In the genomic region with DNA sequence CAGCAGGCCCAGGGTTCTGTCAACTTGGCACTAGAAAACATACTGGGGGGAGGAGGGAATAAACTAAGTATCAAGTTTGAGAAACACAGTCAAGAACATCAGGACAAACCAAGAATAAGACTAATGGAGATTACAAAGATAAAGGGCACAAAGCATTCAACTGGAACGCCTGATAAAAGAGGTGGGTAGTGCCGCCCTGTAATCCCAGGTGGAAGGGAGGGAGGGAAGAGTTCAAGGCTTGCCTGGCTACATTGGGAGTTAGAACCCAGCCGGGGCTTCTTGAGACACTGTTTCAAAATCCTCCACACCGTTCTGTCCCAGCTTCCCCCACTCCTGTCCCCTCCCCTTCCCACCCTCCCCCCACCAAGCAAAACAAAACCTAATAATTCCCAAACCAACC, we compare ENCODE assay signal across 18 mouse cellular contexts. TPM values are rescaled to one million over a fixed set of nuclear protein-coding genes. Genes with fewer than 3 reads are reported as not detected.
A peak's percentile ranks its signal among the peaks of the same experiment; 100 is the strongest.
DNase-seq lines count a peak whose midpoint lies in the region; TF ChIP-seq lines count a peak whose summit lies in the region.
"Had no signal": no experiment of that assay in that cellular context is flagged by ENCODE, and none has a peak within 500 bp of the region (broad histone marks: within the 10 kb centered on the region; RNA-seq: fewer than 3 reads in every experiment).

No protein-coding gene starts in this region.

- H3K79me2 ChIP-seq in CH12.LX (replicated peaks; ENCODE audit: control insufficient read depth, extremely low read depth, insufficient read depth, poor library complexity, severe bottlenecking): peaks cover 30% of the 10 kb centered on the region

- H3K27ac ChIP-seq in CH12.LX (ENCODE audit: insufficient read depth, low read depth): no peak overlapping the region
- H3K27ac ChIP-seq: embryonic facial prominence, embryonic 10.5 days; embryonic facial prominence, embryonic 12.5 days; forebrain, embryonic 13.5 days; forebrain, embryonic 15.5 days had no signal

- H3K4me1 ChIP-seq in CH12.LX (ENCODE audit: control insufficient read depth in 1 of 2, insufficient read depth in 2 of 2): peaks cover 10 to 38% of the 10 kb centered on the region in 2 experiments

- DNase-seq in testis, postnatal 14 days (ENCODE audit: low spot score): peak; percentile 83
- no peak for DNase-seq in testis, postnatal 10 days (ENCODE audit: low spot score)
- DNase-seq in CH12.LX (ENCODE audit: extremely low read depth): no peak
- DNase-seq in embryo, embryonic 10.5 days (ENCODE audit: low spot score): no peak
- no peak for DNase-seq in heart, postnatal 25 days (ENCODE audit: low spot score)
- DNase-seq: adrenal gland, adult 8-10 months; adrenal gland, postnatal 14 days; adrenal gland, postnatal 36 days; B cell, adult 2 months; cerebellum, adult 11-12 months; cerebellum, adult 8-10 months; cerebellum, postnatal 14 days; forebrain, postnatal 0 days had no signal

- H3K27me3 ChIP-seq in CH12.LX (replicated peaks): no peaks in the 10 kb centered on the region
- H3K27me3 ChIP-seq: embryonic facial prominence, embryonic 12.5 days; forebrain, embryonic 13.5 days; forebrain, embryonic 15.5 days; Patski had no signal

- TF ChIP-seq CTCF in CH12.LX (conservative IDR thresholded peaks at IDR 0.05 in 1 of 2, IDR thresholded peaks at IDR 0.05 in 1 of 2; ENCODE audit: low read depth in 2 of 2, low read length in 2 of 2): no peak

- H3K4me2 ChIP-seq in CH12.LX (ENCODE audit: insufficient read depth, low read depth, poor library complexity, severe bottlenecking): 0 out of 2 replicates have a peak overlapping the region, but pooled peaks have one; percentile 17
- H3K4me2 ChIP-seq: embryonic facial prominence, embryonic 12.5 days; forebrain, embryonic 13.5 days; forebrain, embryonic 15.5 days had no signal

- no peak for TF ChIP-seq EP300 in CH12.LX (IDR thresholded peaks at IDR 0.05; ENCODE audit: low read length)

- no peak overlapping the region for H3K9ac ChIP-seq in CH12.LX (ENCODE audit: insufficient read depth, low read depth)
- H3K9ac ChIP-seq: embryonic facial prominence, embryonic 12.5 days; forebrain, embryonic 13.5 days; forebrain, embryonic 15.5 days; forebrain, postnatal 0 days had no signal

- H3K4me3 ChIP-seq in CH12.LX (replicated peaks in 1 of 3; ENCODE audit: low read depth in 2 of 3, low read length in 2 of 3, poor library complexity in 1 of 3): no peak overlapping the region
- H3K4me3 ChIP-seq: embryonic facial prominence, embryonic 10.5 days; embryonic facial prominence, embryonic 12.5 days; forebrain, embryonic 13.5 days; forebrain, embryonic 15.5 days had no signal

- no peaks in the 10 kb centered on the region for H3K36me3 ChIP-seq in CH12.LX (replicated peaks in 1 of 2; ENCODE audit: control insufficient read depth in 1 of 2, insufficient read depth in 1 of 2, low read length in 1 of 2)
- H3K36me3 ChIP-seq: embryonic facial prominence, embryonic 10.5 days; embryonic facial prominence, embryonic 12.5 days; forebrain, embryonic 15.5 days had no signal

- in situ Hi-C loops in CH12.LX (cut with MboI; ENCODE audit: low pct_ligation_motif_present, low pct_unique_long_range_greater_than_20kb, low sequenced_read_pairs): no loop called here

- no peak for TF ChIP-seq RAD21 in CH12.LX (IDR thresholded peaks at IDR 0.05; ENCODE audit: low read depth, low read length)

- TF ChIP-seq POLR2A in CH12.LX (IDR thresholded peaks at IDR 0.05; ENCODE audit: low read depth, low read length): no peak

- intact Hi-C loops in heart, postnatal 25 days (cut with DNase I): loop anchor here (5.0 kb wide), 3 partner anchors 125 to 350 kb away; a partner anchor contains a TSS

- dilution Hi-C loops in CH12.LX (cut with MboI; ENCODE audit: extremely low pct_ligation_motif_present, extremely low pct_unique_long_range_greater_than_20kb, low sequenced_read_pairs): no loop called here

- H3K9me3 ChIP-seq in CH12.LX (replicated peaks; ENCODE audit: low read length): no peaks in the 10 kb centered on the region
- H3K9me3 ChIP-seq: embryonic facial prominence, embryonic 10.5 days; embryonic facial prominence, embryonic 12.5 days; forebrain, embryonic 13.5 days; forebrain, embryonic 15.5 days had no signal

TF ChIP-seq in CH12.LX, 34 proteins besides CTCF, POLR2A, EP300 and RAD21:
- TF ChIP-seq ETS1 (conservative IDR thresholded peaks at IDR 0.05; ENCODE audit: low read depth, low read length) (no peak), MXI1 (IDR thresholded peaks at IDR 0.05; ENCODE audit: low read depth, low read length) (no peak), RCOR1 (conservative IDR thresholded peaks at IDR 0.05; ENCODE audit: low read depth, low read length) (no peak), MAX (IDR thresholded peaks at IDR 0.05; ENCODE audit: low read length) (no peak), NRF1 (IDR thresholded peaks at IDR 0.05; ENCODE audit: low read depth, low read length) (no peak), CHD2 (IDR thresholded peaks at IDR 0.05; ENCODE audit: low read length) (no peak), POLR2AphosphoS2 (IDR thresholded peaks at IDR 0.05; ENCODE audit: low read depth, low read length) (no peak), SIN3A (IDR thresholded peaks at IDR 0.05; ENCODE audit: low read length) (no peak), ZMIZ1 (IDR thresholded peaks at IDR 0.05; ENCODE audit: low read depth, low read length) (no peak), KAT2A (IDR thresholded peaks at IDR 0.05; ENCODE audit: insufficient replicate concordance, low read length) (no peak), CHD1 (IDR thresholded peaks at IDR 0.05; ENCODE audit: low read depth, low read length) (no peak), E2F4 (IDR thresholded peaks at IDR 0.05; ENCODE audit: insufficient replicate concordance, low read depth, low read length) (no peak), IRF4 (IDR thresholded peaks at IDR 0.05; ENCODE audit: low read depth, low read length) (no peak), NELFE (IDR thresholded peaks at IDR 0.05; ENCODE audit: low read depth, low read length) (no peak), GABPA (IDR thresholded peaks at IDR 0.05; ENCODE audit: insufficient replicate concordance, low read depth, low read length) (no peak), TCF12 (IDR thresholded peaks at IDR 0.05; ENCODE audit: low read depth, low read length) (no peak)

RNA-seq across cellular contexts. Expression of a gene that starts 1.2 kb away (rescaled TPM):
- total RNA-seq in CH12.LX (2012; rRNA removed): 0.04 TPM in 2 replicates
- not detected in 2 replicates for total RNA-seq in CH12.LX (2014; rRNA removed)
- not detected in 2 replicates for polyA plus RNA-seq in CH12.LX (2012; ENCODE audit: insufficient read length, low read depth)
- 1 to 10 TPM; 3.8 to 4.1 TPM for total RNA-seq in heart, postnatal 25 days (2021)

RNA-seq across cellular contexts. Expression of a gene that starts 1.3 kb away (rescaled TPM):
- total RNA-seq in CH12.LX (2012; rRNA removed) (18.0 and 18.7 TPM in 2 replicates), CH12.LX (2014; rRNA removed) (12.2 and 13.2 TPM in 2 replicates)
- polyA plus RNA-seq in CH12.LX (2012; ENCODE audit: insufficient read length, low read depth): 34.7 and 38.2 TPM in 2 replicates
- 10 to 100 TPM; 25.5 to 29.9 TPM for total RNA-seq in heart, postnatal 25 days (2021)

Comparison
In these comparisons a context has a peak if more than half of its experiments do, and no peak if none do; other contexts are left out.
1. RNA of a gene that starts 1.2 kb away (total RNA-seq): 3.8 to 4.1 TPM in heart, postnatal 25 days; 0.04 TPM in CH12.LX; every median in the first group is over 4 times any median in the second.